Mouse (Mus musculus) stomach, embryonic 16.5 days (tissue): ENCODE results near the gene Rbm20. TPM values are rescaled to one million over a fixed set of nuclear protein-coding genes. Genes with fewer than 3 reads are reported as not detected.

Experiments
- ATAC-seq: fragments of 200-750 bp; cut with Nextera tagmentation; 2 replicates; pipeline ENCODE4 v1.8.0; 2017; ENCODE audit warnings: moderate number of reproducible peaks, moderate TSS enrichment; ENCODE audit not compliant: insufficient read depth, low FRiP score
- H3K27ac ChIP-seq: fragments of 300-500 bp; sonication (generic); 2 replicates; pipeline ENCODE4 v1.5.1; 2014; ENCODE audit warnings: low read length
- H3K27me3 ChIP-seq: fragments of 300-500 bp; sonication (generic); 2 replicates; pipeline ENCODE4 v1.6.1; 2014; ENCODE audit warnings: low read length, control low read depth, mixed read lengths; ENCODE audit not compliant: control insufficient read depth, insufficient read depth
- H3K36me3 ChIP-seq: fragments of 300-500 bp; sonication (generic); 2 replicates; pipeline ENCODE4 v1.6.1; 2014; ENCODE audit warnings: low read length; ENCODE audit not compliant: control insufficient read depth, insufficient read depth
- H3K4me1 ChIP-seq: fragments of 300-500 bp; sonication (generic); 2 replicates; pipeline ENCODE4 v1.6.1; 2014; ENCODE audit warnings: low read length, control low read depth, mixed read lengths; ENCODE audit not compliant: control insufficient read depth, insufficient read depth
- H3K4me2 ChIP-seq: fragments of 300-500 bp; sonication (generic); 2 replicates; pipeline ENCODE4 v1.6.1; 2014; ENCODE audit warnings: low read depth, low read length, mixed read lengths
- H3K4me3 ChIP-seq: fragments of 300-500 bp; sonication (generic); replicated peaks from 2 replicates; pipeline ENCODE4 v1.5.1; 2014; ENCODE audit warnings: mild to moderate bottlenecking, low read length
- H3K9ac ChIP-seq: fragments of 300-500 bp; sonication (generic); 2 replicates; pipeline ENCODE4 v1.6.1; 2014; ENCODE audit warnings: low read length
- H3K9me3 ChIP-seq: fragments of 300-500 bp; sonication (generic); replicated peaks from 2 replicates; pipeline ENCODE4 v1.6.1; 2016; ENCODE audit warnings: low read length, control low read depth; ENCODE audit not compliant: control insufficient read depth
- WGBS: fragments of 180-500 bp; shearing (Covaris S2); extraction: QIAGEN DNeasy Blood & Tissue Kit; methylation state at CpG from one replicate; pipeline ENCODE4 v1.1.7; 2014; 5-methylcytosine and 5-hydroxymethylcytosine counted together
- polyA plus RNA-seq: library from polyadenylated mRNA; unstranded; fragments of >200 nt; fragmentation: Nextera tagmentation; extraction: Ambion mirVana; gene quantifications from 2 replicates; pipeline ENCODE4 v1.2.1, GENCODE M21; 2015

The Rbm20 gene
- polyA plus RNA-seq, 1 experiment from 2014 or later = 1.4 TPM

DNA sequence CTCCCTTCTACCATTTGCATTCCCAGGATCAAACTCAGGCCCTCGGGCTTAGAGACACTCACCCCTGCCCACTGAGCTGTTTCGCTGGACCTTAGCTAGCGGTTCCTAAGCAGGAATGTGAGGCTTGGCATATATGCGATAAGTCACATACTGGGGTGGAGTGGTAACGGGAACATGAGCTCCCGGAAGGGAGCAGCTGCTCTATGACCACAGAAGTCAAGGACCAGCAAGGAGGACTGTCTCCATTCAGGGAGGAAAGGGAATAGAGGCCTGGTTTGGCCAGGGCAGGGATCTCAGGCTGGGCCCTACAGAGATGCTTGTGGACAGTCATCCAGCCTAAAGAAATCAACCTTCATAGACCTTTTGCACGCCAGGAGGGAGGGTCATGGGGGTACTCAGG lies 184.2 kb downstream of the Rbm20 start:
- H3K27me3 ChIP-seq = no peaks in the 10 kb centered on the region
- no peaks in the 10 kb centered on the region for H3K36me3 ChIP-seq
- no peak overlapping the region for H3K27ac ChIP-seq
- no peak overlapping the region for H3K4me3 ChIP-seq
- no peaks in the 10 kb centered on the region for H3K9me3 ChIP-seq
- H3K4me1 ChIP-seq = peaks cover 7% of the 10 kb centered on the region
- H3K4me2 ChIP-seq = no peak overlapping the region
- ATAC-seq = no peak
- no peak overlapping the region for H3K9ac ChIP-seq
- 78% methylated on average over 7 of the region's 7 CpGs for WGBS

DNA sequence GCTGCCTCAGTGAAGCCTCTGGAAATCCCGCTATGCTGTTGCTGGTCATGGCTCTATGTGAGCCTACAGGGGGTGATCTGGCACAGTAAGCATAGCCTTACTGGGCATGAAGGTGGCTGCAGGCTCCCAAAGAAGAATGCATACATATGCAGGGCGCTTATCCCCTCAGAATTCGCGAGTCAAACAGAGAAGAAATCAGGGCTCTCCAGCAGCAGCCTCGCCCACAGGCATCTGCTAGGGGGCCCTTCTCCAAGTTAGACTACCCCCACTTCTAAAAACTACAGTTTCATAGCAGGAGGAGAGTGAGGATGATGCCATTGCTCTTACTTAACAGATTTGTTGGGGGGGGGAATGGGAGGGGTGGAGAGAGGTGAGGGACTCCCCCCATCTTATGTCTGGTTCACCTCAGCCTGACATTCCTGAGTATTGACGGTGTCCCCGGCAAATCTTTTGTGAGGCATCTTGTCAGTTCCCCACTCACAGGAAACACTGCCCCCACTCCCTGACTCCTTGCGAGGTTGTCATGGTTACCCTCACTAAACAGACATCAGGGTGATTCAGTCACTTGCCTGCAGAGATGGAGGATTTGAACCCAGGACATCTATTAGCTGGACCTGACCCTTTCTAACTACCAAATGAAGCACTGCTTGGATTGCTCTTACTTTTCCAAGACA lies 185.6 kb downstream of the Rbm20 start:
- no peak overlapping the region for H3K9ac ChIP-seq
- ATAC-seq = no peak
- no peaks in the 10 kb centered on the region for H3K9me3 ChIP-seq
- H3K27ac ChIP-seq = no peak overlapping the region
- H3K4me3 ChIP-seq = no peak overlapping the region
- H3K4me2 ChIP-seq = no peak overlapping the region
- H3K27me3 ChIP-seq = no peaks in the 10 kb centered on the region
- H3K36me3 ChIP-seq = no peaks in the 10 kb centered on the region
- 60% methylated on average over 8 of the region's 8 CpGs for WGBS
- peaks cover 7% of the 10 kb centered on the region for H3K4me1 ChIP-seq

GRCm38 (mm10) chr19:53867238-53867637 lies 190.1 kb downstream of the Rbm20 start:
- ATAC-seq = no peak
- Histone ChIP-seq H3K4me1 (no peaks in the 10 kb centered on the region; the same call in 1 of the 2 replicates), H3K36me3 (no peaks in the 10 kb centered on the region), H3K4me3 (no peak overlapping the region), H3K27me3 (no peaks in the 10 kb centered on the region), H3K4me2 (no peak overlapping the region), H3K27ac (no peak overlapping the region), H3K9me3 (no peaks in the 10 kb centered on the region), H3K9ac (no peak overlapping the region)

GRCm38 (mm10) chr19:53868125-53868524 lies 191.0 kb downstream of the Rbm20 start:
- Histone ChIP-seq H3K36me3 (no peaks in the 10 kb centered on the region), H3K4me1 (no peaks in the 10 kb centered on the region; the same call in 1 of the 2 replicates), H3K9me3 (no peaks in the 10 kb centered on the region), H3K9ac (no peak overlapping the region), H3K4me2 (no peak overlapping the region), H3K4me3 (no peak overlapping the region), H3K27ac (no peak overlapping the region), H3K27me3 (no peaks in the 10 kb centered on the region)
- 88% methylated on average over 6 of the region's 6 CpGs for WGBS
- ATAC-seq = no peak

GRCm38 (mm10) chr19:53868796-53869195 lies 191.7 kb downstream of the Rbm20 start:
- ATAC-seq = 0 out of 2 replicates have a peak, but pooled peaks have one; percentile 38

DNA sequence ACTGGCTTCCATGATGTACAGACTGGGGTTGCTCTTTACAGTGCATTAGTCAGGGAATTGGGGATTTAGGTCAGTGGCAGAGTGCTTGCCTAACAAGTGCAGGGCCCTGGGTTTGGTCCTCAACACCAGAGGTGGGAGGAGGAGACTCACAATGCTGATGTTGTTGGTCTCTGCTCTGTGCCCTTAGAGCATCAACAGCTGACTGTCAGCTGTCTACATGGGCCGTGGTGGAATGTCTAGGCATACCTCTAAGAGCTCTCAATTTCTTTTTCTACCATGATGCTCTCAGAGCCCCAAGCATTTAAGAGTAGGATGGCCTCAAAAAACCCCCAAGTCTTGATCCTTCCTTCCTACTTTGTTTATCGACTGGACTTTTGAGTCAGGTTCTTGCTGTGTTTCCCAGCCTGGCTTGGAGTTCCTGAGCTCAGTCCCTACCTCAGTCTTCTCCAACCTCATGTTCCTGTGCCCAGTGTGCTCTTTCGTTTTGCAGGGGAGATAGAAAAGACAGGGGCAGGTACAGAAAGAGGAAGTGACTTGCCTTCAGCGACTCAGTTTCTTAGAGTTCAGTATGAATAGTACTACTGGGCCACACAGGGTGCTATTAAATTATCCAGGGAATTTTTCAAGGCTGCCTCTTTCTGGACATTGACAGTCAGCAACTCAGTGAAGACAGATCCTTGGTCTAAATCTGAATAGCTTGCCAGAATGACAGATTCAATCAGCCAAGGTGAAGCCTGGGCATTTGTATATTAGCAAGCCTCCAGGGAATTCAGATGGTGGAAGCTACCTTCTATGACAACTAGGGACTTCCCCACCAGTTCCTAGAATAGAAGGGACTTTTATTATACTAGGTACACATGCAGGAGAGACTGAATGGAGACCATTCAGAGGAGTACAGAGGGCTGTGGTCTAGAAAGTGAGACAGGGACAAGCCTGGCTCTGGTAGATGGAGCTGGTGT lies 192.6 kb downstream of the Rbm20 start:
- 66% methylated on average over 4 of the region's 4 CpGs for WGBS
- H3K4me3 ChIP-seq = no peak overlapping the region
- no peaks in the 10 kb centered on the region; the same call in 1 of the 2 replicates for H3K4me1 ChIP-seq
- H3K9me3 ChIP-seq = no peaks in the 10 kb centered on the region
- H3K4me2 ChIP-seq = no peak overlapping the region
- H3K9ac ChIP-seq = no peak overlapping the region
- H3K27me3 ChIP-seq = no peaks in the 10 kb centered on the region
- H3K27ac ChIP-seq = no peak overlapping the region
- no peaks in the 10 kb centered on the region for H3K36me3 ChIP-seq
- ATAC-seq = no peak

More at GRCm38 (mm10) chr19:53868796-53869195, 191.7 kb downstream of the Rbm20 start:
- 83% methylated on average over 1 of the region's 1 CpGs for WGBS
- no peak overlapping the region for H3K4me2 ChIP-seq
- H3K9me3 ChIP-seq = no peaks in the 10 kb centered on the region
- H3K27ac ChIP-seq = no peak overlapping the region
- no peak overlapping the region for H3K9ac ChIP-seq
- H3K27me3 ChIP-seq = no peaks in the 10 kb centered on the region
- no peaks in the 10 kb centered on the region; the same call in 1 of the 2 replicates for H3K4me1 ChIP-seq
- no peak overlapping the region for H3K4me3 ChIP-seq
- no peaks in the 10 kb centered on the region for H3K36me3 ChIP-seq

DNA sequence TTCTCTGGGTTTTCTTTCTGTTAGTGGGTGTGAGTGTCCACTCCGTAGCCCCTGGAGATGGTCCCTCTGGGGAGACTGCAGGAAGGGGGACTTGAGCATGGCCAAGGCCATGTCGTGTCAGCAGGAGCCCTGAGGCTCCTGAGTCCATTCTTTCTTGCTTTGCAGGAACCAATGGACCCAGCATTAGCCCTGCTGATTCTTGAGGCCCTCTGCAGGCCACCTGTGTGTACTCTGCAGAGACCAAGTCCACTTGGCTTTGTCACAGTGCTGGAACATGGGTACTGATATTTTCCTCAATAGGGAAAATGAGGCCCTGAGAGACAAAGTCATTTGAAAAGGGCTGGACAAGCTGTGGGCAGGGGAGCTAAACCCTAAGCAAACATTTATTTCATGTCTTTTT lies 193.5 kb downstream of the Rbm20 start:
- no peak overlapping the region for H3K27ac ChIP-seq
- H3K4me1 ChIP-seq = no peaks in the 10 kb centered on the region; the same call in 1 of the 2 replicates
- no peaks in the 10 kb centered on the region for H3K9me3 ChIP-seq
- WGBS = 64% methylated on average over 2 of the region's 2 CpGs
- ATAC-seq = no peak
- H3K27me3 ChIP-seq = no peaks in the 10 kb centered on the region
- H3K36me3 ChIP-seq = no peaks in the 10 kb centered on the region
- no peak overlapping the region for H3K4me2 ChIP-seq
- no peak overlapping the region for H3K9ac ChIP-seq
- H3K4me3 ChIP-seq = no peak overlapping the region

DNA sequence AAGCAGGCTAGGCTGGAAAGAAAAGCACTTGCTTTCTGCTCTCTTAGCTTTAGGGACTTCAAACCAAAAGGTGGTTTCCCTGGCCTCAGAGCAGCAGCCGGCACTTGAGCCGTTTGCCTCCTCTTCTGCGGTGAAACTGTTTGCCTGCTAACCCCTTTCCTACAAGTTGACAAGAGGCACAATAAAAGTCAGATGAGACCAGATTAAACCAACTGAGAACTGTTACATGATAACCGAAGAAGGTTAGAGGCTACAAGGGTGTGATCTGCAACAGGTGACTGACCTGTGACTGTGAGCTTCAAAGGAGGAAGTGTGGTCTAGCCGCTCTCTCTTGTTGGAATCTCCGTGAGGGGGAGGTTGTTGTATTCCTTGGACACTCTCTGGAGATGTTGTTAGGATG lies 194.4 kb downstream of the Rbm20 start:
- no peak for ATAC-seq

More for the DNA sequence above, 194.4 kb downstream of the Rbm20 start:
- H3K9me3 ChIP-seq = no peaks in the 10 kb centered on the region
- H3K4me3 ChIP-seq = no peak overlapping the region
- H3K4me1 ChIP-seq = no peaks in the 10 kb centered on the region; the same call in 1 of the 2 replicates
- 71% methylated on average over 6 of the region's 6 CpGs for WGBS
- 0 out of 2 replicates have a peak overlapping the region, but pooled peaks have one; percentile 14 for H3K27ac ChIP-seq
- no peaks in the 10 kb centered on the region for H3K36me3 ChIP-seq
- no peak overlapping the region for H3K9ac ChIP-seq
- H3K27me3 ChIP-seq = no peaks in the 10 kb centered on the region
- no peak overlapping the region for H3K4me2 ChIP-seq
